Mouse (Mus musculus): ENCODE measurements around the gene Shroom1. TPM values are rescaled to one million over a fixed set of nuclear protein-coding genes. Genes with fewer than 3 reads are reported as not detected.

Gene Shroom1
- total RNA-seq, 2 experiments from 2014 or later: not detected

- ATAC-seq (replicated peaks; ENCODE audit: low FRiP score, poor library complexity, severe bottlenecking): no peak
Measured at GRCm38 (mm10) chr11:53443861-53444260, 13.1 kb upstream of the Shroom1 start.

GRCm38 (mm10) chr11:53445562-53445961 is 11.4 kb upstream of the Shroom1 start:
- no peak for ATAC-seq (replicated peaks; ENCODE audit: low FRiP score, poor library complexity, severe bottlenecking)

- ATAC-seq (replicated peaks; ENCODE audit: low FRiP score, poor library complexity, severe bottlenecking): no peak
Measured at GRCm38 (mm10) chr11:53446183-53446582, 10.8 kb upstream of the Shroom1 start.

GRCm38 (mm10) chr11:53447996-53448395 is 9.0 kb upstream of the Shroom1 start:
- ATAC-seq (replicated peaks; ENCODE audit: low FRiP score, poor library complexity, severe bottlenecking): no peak

GRCm38 (mm10) chr11:53448529-53448928 is 8.5 kb upstream of the Shroom1 start:
- no peak for ATAC-seq (replicated peaks; ENCODE audit: low FRiP score, poor library complexity, severe bottlenecking)

- ATAC-seq (replicated peaks; ENCODE audit: low FRiP score, poor library complexity, severe bottlenecking): no peak
Measured at GRCm38 (mm10) chr11:53450070-53450705, 6.8 kb upstream of the Shroom1 start.

- no peak for ATAC-seq (replicated peaks; ENCODE audit: low FRiP score, poor library complexity, severe bottlenecking)
Measured at GRCm38 (mm10) chr11:53451361-53451760, 5.6 kb upstream of the Shroom1 start.

- ATAC-seq (replicated peaks; ENCODE audit: low FRiP score, poor library complexity, severe bottlenecking): no peak
Measured at GRCm38 (mm10) chr11:53452396-53452795, 4.6 kb upstream of the Shroom1 start.

GRCm38 (mm10) chr11:53453031-53453430 is 4.0 kb upstream of the Shroom1 start:
- no peak for ATAC-seq (replicated peaks; ENCODE audit: low FRiP score, poor library complexity, severe bottlenecking)

- no peak; the same call in 1 of the 2 replicates for ATAC-seq (replicated peaks; ENCODE audit: low FRiP score, poor library complexity, severe bottlenecking)
Measured at GRCm38 (mm10) chr11:53457372-53457954, 458 bp downstream of the Shroom1 start.

GRCm38 (mm10) chr11:53458996-53459395 is 2.0 kb downstream of the Shroom1 start:
- no peak for ATAC-seq (replicated peaks; ENCODE audit: low FRiP score, poor library complexity, severe bottlenecking)

- no peak for ATAC-seq (replicated peaks; ENCODE audit: low FRiP score, poor library complexity, severe bottlenecking)
Measured at GRCm38 (mm10) chr11:53460192-53460591, 3.2 kb downstream of the Shroom1 start.

GRCm38 (mm10) chr11:53461727-53462126 is 4.7 kb downstream of the Shroom1 start:
- ATAC-seq (replicated peaks; ENCODE audit: low FRiP score, poor library complexity, severe bottlenecking): no peak

GRCm38 (mm10) chr11:53463551-53464424 is 6.8 kb downstream of the Shroom1 start:
- no peak for ATAC-seq (replicated peaks; ENCODE audit: low FRiP score, poor library complexity, severe bottlenecking)

GRCm38 (mm10) chr11:53466231-53466971 is 9.4 kb downstream of the Shroom1 start:
- ATAC-seq (replicated peaks; ENCODE audit: low FRiP score, poor library complexity, severe bottlenecking): no peak

- ATAC-seq (replicated peaks; ENCODE audit: low FRiP score, poor library complexity, severe bottlenecking): no peak
Measured at GRCm38 (mm10) chr11:53469294-53469967, 12.4 kb downstream of the Shroom1 start.

- ATAC-seq (replicated peaks; ENCODE audit: low FRiP score, poor library complexity, severe bottlenecking): peak; percentile 88
Measured at GRCm38 (mm10) chr11:53469968-53470695, 13.1 kb downstream of the Shroom1 start, which contains the start of gene Gm9837. Gene Gm9837 (minus strand): TSS chr11:53470479.

- no peak for ATAC-seq (replicated peaks; ENCODE audit: low FRiP score, poor library complexity, severe bottlenecking)
Measured at GRCm38 (mm10) chr11:53472709-53473108, 15.7 kb downstream of the Shroom1 start.

- no peak for ATAC-seq (replicated peaks; ENCODE audit: low FRiP score, poor library complexity, severe bottlenecking)
Measured at GRCm38 (mm10) chr11:53475620-53476019, 18.6 kb downstream of the Shroom1 start.

Data from erythroblast, adult 5-6 weeks (primary cell).